Mouse (Mus musculus) spleen, adult 2 months (tissue): ENCODE results near the gene Gan. TPM values are rescaled to one million over a fixed set of nuclear protein-coding genes. Genes with fewer than 3 reads are reported as not detected.
A peak's percentile ranks its signal among the peaks of the same experiment; 100 is the strongest.

Experiments
- DNase-seq, 2 experiments: peaks; one replicate each; pipeline versions ENCODE4 v3.0.0 to v3.0.0-alpha.2; 2012 to 2021; ENCODE audit warnings: low spot score in 2 of 2, low read depth in 1 of 2
- H3K27ac ChIP-seq: fragments of 200-500 bp; 2 replicates; pipeline ENCODE4 v1.5.1; 2012; ENCODE audit warnings: low read length, inconsistent platforms; ENCODE audit not compliant: insufficient read depth
- H3K27me3 ChIP-seq: fragments of 200-500 bp; 2 replicates; pipeline ENCODE4 v1.6.1; 2012; ENCODE audit warnings: mild to moderate bottlenecking, moderate library complexity, low read length, inconsistent platforms; ENCODE audit not compliant: control insufficient read depth, insufficient read depth
- H3K36me3 ChIP-seq: fragments of 200-500 bp; 2 replicates; pipeline ENCODE4 v1.6.1; 2012; ENCODE audit warnings: mild to moderate bottlenecking, low read length, inconsistent platforms; ENCODE audit not compliant: control insufficient read depth, insufficient read depth
- H3K4me1 ChIP-seq: fragments of 200-500 bp; 2 replicates; pipeline ENCODE4 v1.6.1; 2011; ENCODE audit warnings: inconsistent platforms; ENCODE audit not compliant: control insufficient read depth, insufficient read depth, insufficient read length
- H3K4me3 ChIP-seq: fragments of 200-500 bp; 2 replicates; pipeline ENCODE4 v1.5.1; 2011; ENCODE audit warnings: mild to moderate bottlenecking, inconsistent platforms; ENCODE audit not compliant: insufficient read depth, insufficient read length; ENCODE audit errors: extremely low read depth
- CTCF ChIP-seq: fragments of 200-500 bp; IDR thresholded peaks from 2 replicates; pipeline ENCODE4 v1.5.1; 2011; ENCODE audit warnings: mild to moderate bottlenecking, inconsistent platforms; ENCODE audit not compliant: insufficient read depth, insufficient read length, insufficient replicate concordance; ENCODE audit errors: extremely low read depth
- POLR2A ChIP-seq: fragments of 200-500 bp; IDR thresholded peaks from 2 replicates; pipeline ENCODE4 v1.6.1; 2011; ENCODE audit warnings: low read depth, low read length, inconsistent platforms
- WGBS: fragments of 180-500 bp; shearing (Covaris S2); methylation state at CpG from one replicate; pipeline ENCODE4 v1.1.7; 2018; 5-methylcytosine and 5-hydroxymethylcytosine counted together
- polyA plus RNA-seq: library from polyadenylated mRNA; depleted of rRNA; stranded (reverse); fragments of >200 nt; gene quantifications from 2 replicates; pipeline ENCODE4 v1.2.3, GENCODE M21; 2012

Gan gene
- polyA plus RNA-seq, 1 experiment: 2.9 TPM

- Histone ChIP-seq H3K4me1 (no peaks in the 10 kb centered on the region), H3K27me3 (no peaks in the 10 kb centered on the region), H3K27ac (no peak overlapping the region), H3K4me3 (no peak overlapping the region), H3K36me3 (no peaks in the 10 kb centered on the region)
- TF ChIP-seq POLR2A (no peak), CTCF (no peak)
- WGBS: 28% methylated on average over 13 of the region's 13 CpGs
- no peak for DNase-seq
These were observed 42.1 kb upstream of the Gan start for GRCm38 (mm10) chr8:117115676-117116446.

- no peaks in the 10 kb centered on the region for H3K27me3 ChIP-seq
- no peak for DNase-seq
- peaks cover 6% of the 10 kb centered on the region; the same call in 1 of the 2 replicates for H3K4me1 ChIP-seq
- no peak overlapping the region for H3K4me3 ChIP-seq
- no peaks in the 10 kb centered on the region for H3K36me3 ChIP-seq
- TF ChIP-seq CTCF (no peak), POLR2A (no peak)
- WGBS: 86% methylated on average over 7 of the region's 7 CpGs
- no peak overlapping the region for H3K27ac ChIP-seq
These were observed 41.4 kb upstream of the Gan start for GRCm38 (mm10) chr8:117116534-117116933.

- H3K4me1 ChIP-seq: peaks cover 10% of the 10 kb centered on the region; the same call in 1 of the 2 replicates
These were observed 39.5 kb upstream of the Gan start for GRCm38 (mm10) chr8:117118409-117118808.

GRCm38 (mm10) chr8:117121277-117121676 is 36.7 kb upstream of the Gan start:
- peaks cover 10% of the 10 kb centered on the region; the same call in 1 of the 2 replicates for H3K4me1 ChIP-seq
- TF ChIP-seq POLR2A (no peak), CTCF (no peak)
- peak overlapping the region; percentile 48 for H3K27ac ChIP-seq
- no peaks in the 10 kb centered on the region for H3K27me3 ChIP-seq
- no peaks in the 10 kb centered on the region for H3K36me3 ChIP-seq
- DNase-seq: peak; percentile 61 to 62
- WGBS: 38% methylated on average over 8 of the region's 8 CpGs
- no peak overlapping the region for H3K4me3 ChIP-seq

More at GRCm38 (mm10) chr8:117118409-117118808, 39.5 kb upstream of the Gan start:
- Histone ChIP-seq H3K36me3 (no peaks in the 10 kb centered on the region), H3K4me3 (no peak overlapping the region), H3K27me3 (no peaks in the 10 kb centered on the region), H3K27ac (no peak overlapping the region)
- WGBS: 94% methylated on average over 9 of the region's 9 CpGs
- TF ChIP-seq POLR2A: no peak
- TF ChIP-seq CTCF: no peak
- no peak for DNase-seq

GRCm38 (mm10) chr8:117123850-117124633 is 33.9 kb upstream of the Gan start:
- no peak overlapping the region for H3K4me3 ChIP-seq
- peaks cover 10% of the 10 kb centered on the region; the same call in 1 of the 2 replicates for H3K4me1 ChIP-seq
- H3K27ac ChIP-seq: no peak overlapping the region
- TF ChIP-seq CTCF (no peak), POLR2A (no peak)
- no peaks in the 10 kb centered on the region for H3K36me3 ChIP-seq
- no peak for DNase-seq
- no peaks in the 10 kb centered on the region for H3K27me3 ChIP-seq
- WGBS: 77% methylated on average over 13 of the region's 13 CpGs

- Histone ChIP-seq H3K36me3 (no peaks in the 10 kb centered on the region), H3K4me1 (peaks cover 10% of the 10 kb centered on the region; the same call in 1 of the 2 replicates), H3K27me3 (no peaks in the 10 kb centered on the region), H3K4me3 (no peak overlapping the region), H3K27ac (no peak overlapping the region)
- TF ChIP-seq POLR2A (no peak), CTCF (no peak)
- DNase-seq: no peak
- 81% methylated on average over 3 of the region's 3 CpGs for WGBS
These were observed 32.1 kb upstream of the Gan start for GRCm38 (mm10) chr8:117125854-117126253.
